Mouse (Mus musculus): ENCODE data around the gene Fbxw8. TPM values are rescaled to one million over a fixed set of nuclear protein-coding genes. Genes with fewer than 3 reads are reported as not detected.
A peak's percentile ranks its signal among the peaks of the same experiment; 100 is the strongest.

The Fbxw8 gene
- 42.9 and 44.5 TPM in 2 replicates for polyA plus RNA-seq (2016; fragmentation: Nextera tagmentation; extraction: Ambion mirVana)

GRCm38 (mm10) chr5:118154839-118155564, at the start of gene Fbxw8:
Gene Fbxw8 (minus strand): TSS chr5:118155464.
- Histone ChIP-seq H3K9ac (replicated peaks) (peak within 1 kb of the TSS; percentile 87), H3K9me3 (no peaks in the 10 kb centered on the region), H3K4me1 (replicated peaks) (peaks cover 16% of the 10 kb centered on the region), H3K27me3 (peaks cover 4% of the 10 kb centered on the region; the same call in 1 of the 2 replicates), H3K4me2 (peak within 1 kb of the TSS; percentile 79), H3K36me3 (peaks cover 33% of the 10 kb centered on the region), H3K27ac (peak within 1 kb of the TSS; percentile 62; the same call in 1 of the 2 replicates), H3K4me3 (replicated peaks) (peak within 1 kb of the TSS; percentile 97)
- peak; percentile 80 for ATAC-seq (ENCODE audit: insufficient number of reproducible peaks, insufficient read depth, low FRiP score, low TSS enrichment, low read depth)
- WGBS: under 1% methylated on average over 67 of the region's 67 CpGs

- Histone ChIP-seq H3K36me3 (0 out of 2 replicates have a peak, but pooled peaks cover 3% of the 10 kb centered on the region), H3K27ac (no peak overlapping the region), H3K27me3 (no peaks in the 10 kb centered on the region; the same call in 1 of the 2 replicates), H3K9me3 (no peaks in the 10 kb centered on the region), H3K4me2 (no peak overlapping the region), H3K4me1 (replicated peaks) (peaks cover 5% of the 10 kb centered on the region; the same call in 1 of the 2 replicates), H3K9ac (replicated peaks) (no peak overlapping the region), H3K4me3 (replicated peaks) (no peak overlapping the region)
- ATAC-seq (ENCODE audit: insufficient number of reproducible peaks, insufficient read depth, low FRiP score, low TSS enrichment, low read depth): no peak
- 54% methylated on average over 16 of the region's 16 CpGs for WGBS
These were observed 49.6 kb upstream of the Fbxw8 start for GRCm38 (mm10) chr5:118204675-118205440.

- Histone ChIP-seq H3K4me2 (no peak overlapping the region), H3K4me1 (replicated peaks) (no peaks in the 10 kb centered on the region), H3K9ac (replicated peaks) (no peak overlapping the region), H3K36me3 (no peaks in the 10 kb centered on the region), H3K9me3 (no peaks in the 10 kb centered on the region), H3K27me3 (no peaks in the 10 kb centered on the region; the same call in 1 of the 2 replicates), H3K4me3 (replicated peaks) (no peak overlapping the region), H3K27ac (no peak overlapping the region)
- ATAC-seq (ENCODE audit: insufficient number of reproducible peaks, insufficient read depth, low FRiP score, low TSS enrichment, low read depth): no peak
- 54% methylated on average over 5 of the region's 5 CpGs for WGBS
These were observed 44.4 kb upstream of the Fbxw8 start for GRCm38 (mm10) chr5:118199670-118200069.

- 74% methylated on average over 13 of the region's 13 CpGs for WGBS
These were observed 42.2 kb upstream of the Fbxw8 start for GRCm38 (mm10) chr5:118197421-118197820.

GRCm38 (mm10) chr5:118192221-118192620, 37.0 kb upstream of the Fbxw8 start:
- ATAC-seq (ENCODE audit: insufficient number of reproducible peaks, insufficient read depth, low FRiP score, low TSS enrichment, low read depth): no peak
- Histone ChIP-seq H3K4me1 (replicated peaks) (peaks cover 22% of the 10 kb centered on the region), H3K27ac (no peak overlapping the region), H3K4me2 (no peak overlapping the region), H3K4me3 (replicated peaks) (no peak overlapping the region), H3K27me3 (peaks cover 36% of the 10 kb centered on the region), H3K9me3 (no peaks in the 10 kb centered on the region), H3K9ac (replicated peaks) (no peak overlapping the region), H3K36me3 (no peaks in the 10 kb centered on the region)
- 22% methylated on average over 18 of the region's 18 CpGs for WGBS

More at GRCm38 (mm10) chr5:118197421-118197820, 42.2 kb upstream of the Fbxw8 start:
- Histone ChIP-seq H3K4me1 (replicated peaks) (peaks cover 2% of the 10 kb centered on the region; the same call in 1 of the 2 replicates), H3K4me2 (no peak overlapping the region), H3K27ac (no peak overlapping the region), H3K27me3 (peaks cover 14% of the 10 kb centered on the region), H3K36me3 (no peaks in the 10 kb centered on the region), H3K9ac (replicated peaks) (no peak overlapping the region), H3K9me3 (no peaks in the 10 kb centered on the region), H3K4me3 (replicated peaks) (no peak overlapping the region)
- ATAC-seq (ENCODE audit: insufficient number of reproducible peaks, insufficient read depth, low FRiP score, low TSS enrichment, low read depth): no peak

GRCm38 (mm10) chr5:118190491-118190890, 35.2 kb upstream of the Fbxw8 start:
- no peaks in the 10 kb centered on the region for H3K36me3 ChIP-seq
- H3K9me3 ChIP-seq: no peaks in the 10 kb centered on the region
- H3K4me2 ChIP-seq: no peak overlapping the region
- H3K27ac ChIP-seq: no peak overlapping the region
- peaks cover 36% of the 10 kb centered on the region for H3K27me3 ChIP-seq
- ATAC-seq (ENCODE audit: insufficient number of reproducible peaks, insufficient read depth, low FRiP score, low TSS enrichment, low read depth): no peak
- no peak overlapping the region for H3K4me3 ChIP-seq (replicated peaks)
- H3K9ac ChIP-seq (replicated peaks): no peak overlapping the region
- WGBS: 76% methylated on average over 9 of the region's 9 CpGs
- peaks cover 24% of the 10 kb centered on the region for H3K4me1 ChIP-seq (replicated peaks)

GRCm38 (mm10) chr5:118188356-118188755, 33.1 kb upstream of the Fbxw8 start:
- Histone ChIP-seq H3K9me3 (no peaks in the 10 kb centered on the region), H3K9ac (replicated peaks) (no peak overlapping the region), H3K27me3 (peaks cover 32% of the 10 kb centered on the region), H3K4me2 (no peak overlapping the region), H3K36me3 (no peaks in the 10 kb centered on the region), H3K4me1 (replicated peaks) (peaks cover 29% of the 10 kb centered on the region), H3K27ac (no peak overlapping the region), H3K4me3 (replicated peaks) (no peak overlapping the region)
- WGBS: 25% methylated on average over 6 of the region's 6 CpGs
- ATAC-seq (ENCODE audit: insufficient number of reproducible peaks, insufficient read depth, low FRiP score, low TSS enrichment, low read depth): no peak

- no peak overlapping the region for H3K27ac ChIP-seq
- no peak overlapping the region for H3K4me2 ChIP-seq
- H3K9me3 ChIP-seq: no peaks in the 10 kb centered on the region
- no peaks in the 10 kb centered on the region for H3K36me3 ChIP-seq
- H3K4me1 ChIP-seq (replicated peaks): peaks cover 23% of the 10 kb centered on the region; the same call in 1 of the 2 replicates
- WGBS: 81% methylated on average over 9 of the region's 9 CpGs
- H3K9ac ChIP-seq (replicated peaks): no peak overlapping the region
- H3K4me3 ChIP-seq (replicated peaks): no peak overlapping the region
- ATAC-seq (ENCODE audit: insufficient number of reproducible peaks, insufficient read depth, low FRiP score, low TSS enrichment, low read depth): no peak
- peaks cover 19% of the 10 kb centered on the region; the same call in 1 of the 2 replicates for H3K27me3 ChIP-seq
These were observed 31.8 kb upstream of the Fbxw8 start for GRCm38 (mm10) chr5:118186903-118187633.

- no peak overlapping the region for H3K4me3 ChIP-seq (replicated peaks)
- no peak overlapping the region for H3K4me2 ChIP-seq
- WGBS: 81% methylated on average over 7 of the region's 7 CpGs
- H3K27me3 ChIP-seq: peaks cover 67% of the 10 kb centered on the region
- no peak for ATAC-seq (ENCODE audit: insufficient number of reproducible peaks, insufficient read depth, low FRiP score, low TSS enrichment, low read depth)
- peaks cover 10% of the 10 kb centered on the region; the same call in 1 of the 2 replicates for H3K4me1 ChIP-seq (replicated peaks)
- no peak overlapping the region for H3K27ac ChIP-seq
- no peak overlapping the region for H3K9ac ChIP-seq (replicated peaks)
- no peaks in the 10 kb centered on the region for H3K36me3 ChIP-seq
- H3K9me3 ChIP-seq: peaks cover 8% of the 10 kb centered on the region
These were observed 22.4 kb upstream of the Fbxw8 start for GRCm38 (mm10) chr5:118177640-118178039.

GRCm38 (mm10) chr5:118175137-118175536, 19.9 kb upstream of the Fbxw8 start:
- 19% methylated on average over 2 of the region's 2 CpGs for WGBS
- H3K4me1 ChIP-seq (replicated peaks): peaks cover 27% of the 10 kb centered on the region; the same call in 1 of the 2 replicates
- ATAC-seq (ENCODE audit: insufficient number of reproducible peaks, insufficient read depth, low FRiP score, low TSS enrichment, low read depth): no peak
- H3K36me3 ChIP-seq: no peaks in the 10 kb centered on the region
- H3K4me3 ChIP-seq (replicated peaks): peak overlapping the region; percentile 30; the same call in 1 of the 2 replicates
- H3K27me3 ChIP-seq: peaks cover 84% of the 10 kb centered on the region
- peaks cover 8% of the 10 kb centered on the region for H3K9me3 ChIP-seq
- no peak overlapping the region for H3K9ac ChIP-seq (replicated peaks)
- peak overlapping the region; percentile 56 for H3K4me2 ChIP-seq
- H3K27ac ChIP-seq: no peak overlapping the region

Data from limb, embryonic 12.5 days (tissue).